Mouse (Mus musculus) embryonic facial prominence, embryonic 14.5 days (tissue): ENCODE results near the gene Nfia. TPM values are rescaled to one million over a fixed set of nuclear protein-coding genes. Genes with fewer than 3 reads are reported as not detected.

ENCODE experiments used
- ATAC-seq: fragments of 200-750 bp; cut with Nextera tagmentation; 2 replicates; pipeline ENCODE4 v1.8.0; 2017; ENCODE audit warnings: low read depth, moderate number of reproducible peaks, moderate TSS enrichment
- DNase-seq: peaks from one replicate; pipeline ENCODE4 v3.0.0-alpha.2; 2015; ENCODE audit warnings: low spot score
- H3K27ac ChIP-seq: fragments of 300-500 bp; sonication (generic); replicated peaks from 2 replicates; pipeline ENCODE4 v1.5.1; 2014; ENCODE audit warnings: low read depth, mild to moderate bottlenecking, low read length, moderate library complexity
- H3K27me3 ChIP-seq: fragments of 300-500 bp; sonication (generic); replicated peaks from 2 replicates; pipeline ENCODE4 v1.6.1; 2014; ENCODE audit warnings: low read length; ENCODE audit not compliant: control insufficient read depth, insufficient read depth
- H3K36me3 ChIP-seq: fragments of 300-500 bp; sonication (generic); 2 replicates; pipeline ENCODE4 v1.6.1; 2014; ENCODE audit warnings: low read length, mixed read lengths; ENCODE audit not compliant: control insufficient read depth, insufficient read depth
- H3K4me1 ChIP-seq: fragments of 300-500 bp; sonication (generic); 2 replicates; pipeline ENCODE4 v1.6.1; 2014; ENCODE audit warnings: antibody characterized with exemption, low read length; ENCODE audit not compliant: control insufficient read depth, insufficient read depth
- H3K4me2 ChIP-seq: fragments of 300-500 bp; sonication (generic); 2 replicates; pipeline ENCODE4 v1.6.1; 2014; ENCODE audit warnings: low read depth, mild to moderate bottlenecking, low read length, moderate library complexity, mixed read lengths
- H3K4me3 ChIP-seq: fragments of 300-500 bp; sonication (generic); 2 replicates; pipeline ENCODE4 v1.5.1; 2014; ENCODE audit warnings: low read depth, mild to moderate bottlenecking, low read length
- H3K9ac ChIP-seq: fragments of 300-500 bp; sonication (generic); 2 replicates; pipeline ENCODE4 v1.6.1; 2014; ENCODE audit warnings: low read depth, mild to moderate bottlenecking, low read length, moderate library complexity, mixed read lengths
- H3K9me3 ChIP-seq: fragments of 300-500 bp; sonication (generic); 2 replicates; pipeline ENCODE4 v1.6.1; 2016; ENCODE audit warnings: low read length; ENCODE audit not compliant: control insufficient read depth
- WGBS: fragments of 180-500 bp; shearing (Covaris S2); extraction: QIAGEN DNeasy Blood & Tissue Kit; methylation state at CpG from one replicate; pipeline ENCODE4 v1.1.7; 2014; 5-methylcytosine and 5-hydroxymethylcytosine counted together
- polyA plus RNA-seq: library from polyadenylated mRNA; unstranded; fragments of >200 nt; fragmentation: Nextera tagmentation; extraction: Ambion mirVana; gene quantifications from 2 replicates; pipeline ENCODE4 v1.2.1, GENCODE M21; 2014

The Nfia gene
- polyA plus RNA-seq, 1 experiment from 2014 or later, result 61.7 TPM

DNA sequence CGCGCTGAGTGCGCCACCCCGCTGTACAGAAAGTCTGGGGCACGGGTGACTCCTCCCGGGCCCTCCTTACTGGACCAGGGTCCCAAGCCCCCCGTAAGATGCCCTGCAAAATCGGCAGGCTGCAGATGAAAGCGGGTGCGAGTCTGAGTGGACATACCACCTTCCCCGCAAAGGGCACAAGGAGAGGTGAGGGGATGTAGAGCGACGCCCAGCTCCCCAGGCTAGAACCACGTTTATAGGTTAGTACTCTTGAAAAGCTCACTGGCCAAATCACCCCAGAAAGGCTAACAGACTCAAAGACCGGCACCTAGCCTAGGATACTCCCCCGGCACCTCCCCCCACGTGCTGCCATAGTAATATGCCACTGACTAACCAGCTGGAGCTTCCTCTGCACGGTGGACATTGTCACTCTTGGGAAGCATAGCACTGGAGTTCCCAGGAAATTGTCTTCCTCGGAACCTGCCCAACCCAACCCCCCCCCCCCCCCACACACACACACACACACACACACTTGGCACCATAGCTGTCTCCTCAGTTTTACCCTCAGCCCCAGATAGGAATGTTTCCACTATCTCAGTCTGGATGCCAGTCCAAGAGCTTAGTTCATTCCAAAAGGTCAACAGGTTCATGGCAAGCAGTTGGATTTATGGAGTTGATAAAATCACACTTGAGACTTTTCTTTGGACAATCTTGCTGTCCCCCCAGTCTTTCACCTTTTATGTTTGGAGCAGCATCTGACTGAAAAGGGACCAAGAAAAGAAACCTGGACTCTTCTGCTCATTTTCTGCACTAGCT lies 26.2 kb upstream of the Nfia start:
- Histone ChIP-seq H3K4me3 (peak overlapping the region; percentile 30), H3K27me3 (peaks cover 5% of the 10 kb centered on the region; the same call in 1 of the 2 replicates), H3K27ac (no peak overlapping the region), H3K9me3 (no peaks in the 10 kb centered on the region), H3K36me3 (no peaks in the 10 kb centered on the region), H3K4me1 (peaks cover 6% of the 10 kb centered on the region), H3K9ac (peak overlapping the region; percentile 61), H3K4me2 (peak overlapping the region; percentile 61)
- DNase-seq, result no peak
- WGBS, result 7% methylated on average over 18 of the region's 19 CpGs
- ATAC-seq, result no peak

DNA sequence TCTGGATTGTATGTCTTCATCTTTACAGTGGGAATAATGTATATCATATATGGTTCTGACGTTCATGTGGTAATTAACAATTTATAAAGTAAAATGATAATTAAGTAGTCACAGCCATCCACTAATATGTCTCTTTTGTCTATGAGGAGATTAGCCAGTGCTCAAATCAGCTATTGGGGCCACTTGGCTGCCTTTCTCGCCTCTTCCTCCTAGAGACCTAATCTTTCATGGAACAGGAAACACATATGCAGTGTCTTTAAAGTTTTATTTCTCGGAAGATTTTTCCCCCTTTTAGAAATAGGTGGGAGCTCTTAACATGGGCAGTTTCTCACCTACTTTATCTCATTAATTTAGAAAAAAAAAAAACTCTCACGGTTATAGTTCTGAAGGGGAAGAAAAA lies 22.1 kb upstream of the Nfia start:
- H3K4me1 ChIP-seq, result peaks cover 7% of the 10 kb centered on the region
- no peak overlapping the region for H3K9ac ChIP-seq
- H3K9me3 ChIP-seq, result no peaks in the 10 kb centered on the region
- no peak overlapping the region; the same call in 1 of the 2 replicates for H3K4me2 ChIP-seq
- WGBS, result 50% methylated on average over 4 of the region's 4 CpGs
- no peak for ATAC-seq
- DNase-seq, result no peak
- no peaks in the 10 kb centered on the region for H3K36me3 ChIP-seq
- H3K27ac ChIP-seq, result no peak overlapping the region
- H3K27me3 ChIP-seq, result peaks cover 3% of the 10 kb centered on the region; the same call in 1 of the 2 replicates
- no peak overlapping the region for H3K4me3 ChIP-seq

DNA sequence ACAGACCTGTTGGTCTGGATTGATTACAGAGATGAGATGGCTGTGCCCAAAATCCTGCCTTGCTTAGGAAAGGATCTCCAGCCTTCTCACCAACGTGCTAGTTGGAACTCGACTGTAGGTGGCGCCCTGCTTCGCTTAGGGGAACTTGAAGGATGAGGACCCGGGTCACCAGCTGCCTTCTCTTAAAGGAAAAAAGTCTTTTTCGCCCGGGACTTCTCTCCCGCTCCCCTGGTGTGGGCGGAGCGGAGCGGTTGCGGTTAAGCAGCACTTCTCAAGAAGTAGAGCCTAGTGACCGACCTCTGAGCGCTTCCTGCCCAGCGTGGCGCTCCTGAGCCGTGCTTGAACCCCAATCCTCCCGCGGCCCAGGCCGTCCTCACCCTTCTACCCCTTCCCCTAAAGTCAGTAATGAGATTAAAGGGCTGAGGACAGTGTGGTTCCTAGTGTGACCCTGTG lies 21.5 kb upstream of the Nfia start:
- Histone ChIP-seq H3K4me2 (peak overlapping the region; percentile 75), H3K27ac (peak overlapping the region; percentile 67; the same call in 1 of the 2 replicates), H3K9me3 (no peaks in the 10 kb centered on the region), H3K4me3 (peak overlapping the region; percentile 43), H3K36me3 (no peaks in the 10 kb centered on the region), H3K9ac (peak overlapping the region; percentile 69), H3K4me1 (peaks cover 4% of the 10 kb centered on the region; the same call in 1 of the 2 replicates), H3K27me3 (0 out of 2 replicates have a peak, but pooled peaks cover 3% of the 10 kb centered on the region)
- DNase-seq, result peak; percentile 97
- peak; percentile 83 for ATAC-seq
- WGBS, result 0% methylated on average over 20 of the region's 20 CpGs

DNA sequence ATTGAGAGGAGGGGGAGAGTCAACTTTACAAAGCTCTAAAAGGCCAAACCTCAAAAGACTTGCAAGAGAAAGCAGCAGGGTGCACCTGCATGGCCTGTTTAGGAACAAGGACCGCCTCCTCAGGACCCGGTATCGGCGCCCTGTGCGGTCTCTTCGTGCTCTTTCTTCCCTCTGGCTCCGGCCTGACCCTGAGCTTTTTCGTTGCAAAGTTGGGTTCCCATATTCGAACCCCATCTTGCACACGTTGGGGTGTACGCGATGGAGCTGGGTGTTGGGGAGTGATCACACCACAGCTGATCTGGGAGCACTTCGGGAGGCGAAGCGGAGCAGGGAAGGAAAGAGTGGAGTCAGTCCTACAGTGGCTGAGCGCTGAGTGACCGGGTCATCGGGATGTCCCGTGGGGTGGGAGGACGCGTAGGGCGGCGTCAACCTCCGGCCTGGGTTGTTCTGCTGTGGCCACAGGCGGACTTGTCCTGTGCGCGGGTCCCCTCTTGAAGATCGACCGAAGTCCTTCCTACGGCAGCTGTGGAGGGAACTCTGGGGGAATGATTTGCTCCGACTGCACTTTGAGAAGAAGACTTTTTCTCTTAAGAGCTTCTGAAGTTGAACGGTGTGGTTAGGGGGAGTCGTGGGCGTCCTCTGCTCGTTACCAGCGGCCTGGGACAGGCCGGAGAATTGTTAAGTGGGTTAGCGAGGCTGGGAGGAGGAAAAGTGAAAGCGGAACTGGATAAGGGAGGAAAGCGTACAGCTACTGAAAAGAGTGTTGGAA lies 20.9 kb upstream of the Nfia start:
- peaks cover 4% of the 10 kb centered on the region; the same call in 1 of the 2 replicates for H3K4me1 ChIP-seq

DNA sequence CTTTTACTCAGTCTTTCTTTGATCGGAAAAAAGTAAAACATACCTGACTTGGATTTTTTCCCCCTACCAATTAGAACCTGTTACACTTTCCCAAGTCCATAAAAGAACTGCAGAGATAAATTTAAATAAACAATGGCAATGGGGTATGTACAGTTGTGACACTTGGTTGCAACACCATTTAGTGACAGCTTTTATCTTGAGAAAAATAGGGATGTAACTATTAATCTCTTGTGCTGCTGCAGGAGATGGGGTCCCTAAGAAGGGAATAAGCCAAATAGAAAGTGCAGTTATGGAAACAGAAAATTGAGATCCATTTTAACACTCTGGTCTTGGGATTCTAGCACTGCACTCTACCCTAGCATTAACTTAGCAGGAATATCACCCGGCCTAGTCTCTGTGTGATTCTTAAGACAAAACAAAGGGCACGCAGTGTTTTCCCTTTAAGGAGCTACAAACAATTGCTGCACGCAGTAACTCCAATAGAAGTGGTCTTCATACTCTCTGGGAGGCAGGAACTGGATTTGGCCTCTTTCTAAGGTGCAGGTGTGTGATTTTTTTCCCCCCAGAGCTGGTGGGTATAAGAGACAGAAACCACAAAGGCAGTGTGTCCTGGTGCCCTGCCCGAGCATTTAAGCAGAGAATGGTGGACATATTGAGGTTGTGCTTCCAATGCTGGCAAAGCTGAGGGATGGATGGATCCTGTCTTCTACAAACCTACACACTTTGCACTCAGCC lies 20.1 kb upstream of the Nfia start:
- Histone ChIP-seq H3K36me3 (no peaks in the 10 kb centered on the region), H3K9me3 (no peaks in the 10 kb centered on the region), H3K27ac (peak overlapping the region; percentile 67; the same call in 1 of the 2 replicates), H3K9ac (peak overlapping the region; percentile 69), H3K4me2 (peak overlapping the region; percentile 75), H3K4me3 (peak overlapping the region; percentile 43), H3K4me1 (peaks cover 4% of the 10 kb centered on the region; the same call in 1 of the 2 replicates), H3K27me3 (0 out of 2 replicates have a peak, but pooled peaks cover 3% of the 10 kb centered on the region)
- no peak for DNase-seq
- WGBS, result 40% methylated on average over 5 of the region's 5 CpGs
- ATAC-seq, result no peak

More for the DNA sequence above, 20.9 kb upstream of the Nfia start:
- Histone ChIP-seq H3K9me3 (no peaks in the 10 kb centered on the region), H3K27me3 (0 out of 2 replicates have a peak, but pooled peaks cover 3% of the 10 kb centered on the region), H3K36me3 (no peaks in the 10 kb centered on the region), H3K4me3 (peak overlapping the region; percentile 43), H3K9ac (peak overlapping the region; percentile 69), H3K4me2 (peak overlapping the region; percentile 75), H3K27ac (peak overlapping the region; percentile 67)
- 2% methylated on average over 40 of the region's 40 CpGs for WGBS
- peak; percentile 64 for ATAC-seq
- peak; percentile 72 for DNase-seq

DNA sequence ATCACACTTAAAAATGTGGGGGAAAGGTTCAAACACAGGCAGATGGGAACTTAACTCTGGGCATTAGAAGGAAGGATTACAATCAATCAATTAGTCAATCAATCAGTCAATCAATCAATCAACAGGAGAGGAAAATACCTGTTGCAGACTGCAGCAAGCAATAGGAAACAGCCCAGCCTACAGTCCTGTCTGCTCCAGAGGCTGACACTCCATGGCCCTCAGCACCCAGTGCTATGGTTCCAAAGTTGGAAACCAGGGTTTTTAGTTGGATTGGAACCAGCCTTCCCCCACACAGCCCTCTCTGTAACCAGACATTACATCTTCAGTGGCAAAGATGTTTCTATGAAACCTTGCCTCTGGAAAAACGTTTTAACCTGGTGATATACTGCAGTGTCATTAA lies 19.0 kb upstream of the Nfia start:
- no peak overlapping the region for H3K9ac ChIP-seq
- WGBS, result 24% methylated on average over 1 of the region's 1 CpGs
- no peak overlapping the region for H3K4me2 ChIP-seq
- no peak overlapping the region for H3K27ac ChIP-seq
- H3K9me3 ChIP-seq, result no peaks in the 10 kb centered on the region
- H3K4me1 ChIP-seq, result peaks cover 4% of the 10 kb centered on the region; the same call in 1 of the 2 replicates
- DNase-seq (no peak), ATAC-seq (no peak)
- no peaks in the 10 kb centered on the region for H3K36me3 ChIP-seq
- no peak overlapping the region for H3K4me3 ChIP-seq
- H3K27me3 ChIP-seq, result 0 out of 2 replicates have a peak, but pooled peaks cover 3% of the 10 kb centered on the region

DNA sequence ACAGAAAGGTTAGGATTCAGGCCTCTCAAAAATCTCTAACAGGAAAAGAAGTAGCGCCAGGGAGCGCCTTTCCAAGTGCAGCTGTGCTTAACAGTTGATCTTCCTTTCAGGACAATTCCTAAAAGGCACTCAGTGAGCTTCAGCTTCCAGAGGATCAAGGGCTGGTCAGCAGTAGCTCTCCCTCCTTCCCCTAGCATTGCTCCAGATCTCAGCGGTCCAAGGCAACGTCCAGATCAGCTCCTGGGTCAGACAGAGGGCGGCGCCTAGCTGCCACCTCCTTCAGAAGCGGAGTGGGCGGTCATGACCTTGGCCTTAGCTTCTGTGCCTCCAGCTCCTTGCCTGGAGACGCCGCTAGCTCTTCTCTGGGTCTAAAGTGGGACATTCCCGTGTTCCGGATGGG lies 18.3 kb upstream of the Nfia start:
- peaks cover 7% of the 10 kb centered on the region; the same call in 1 of the 2 replicates for H3K4me1 ChIP-seq
- H3K4me3 ChIP-seq, result no peak overlapping the region
- H3K4me2 ChIP-seq, result no peak overlapping the region; the same call in 1 of the 2 replicates
- DNase-seq (no peak), ATAC-seq (no peak)
- H3K9ac ChIP-seq, result no peak overlapping the region
- no peak overlapping the region for H3K27ac ChIP-seq
- 0 out of 2 replicates have a peak, but pooled peaks cover 3% of the 10 kb centered on the region for H3K27me3 ChIP-seq
- WGBS, result 33% methylated on average over 12 of the region's 12 CpGs
- no peaks in the 10 kb centered on the region for H3K36me3 ChIP-seq
- no peaks in the 10 kb centered on the region for H3K9me3 ChIP-seq
